Mouse (Mus musculus) heart, embryonic 11.5 days (tissue): ENCODE data around the gene Ush1c. TPM values are rescaled to one million over a fixed set of nuclear protein-coding genes. Genes with fewer than 3 reads are reported as not detected.

Experiments used
- ATAC-seq: fragments of 200-750 bp; cut with Nextera tagmentation; replicated peaks from 2 replicates; pipeline ENCODE4 v1.8.0; 2017; ENCODE audit warnings: moderate library complexity; ENCODE audit not compliant: insufficient number of reproducible peaks, low FRiP score, low TSS enrichment
- H3K27ac ChIP-seq: fragments of 300-500 bp; sonication (generic); 2 replicates; pipeline ENCODE4 v1.5.1; 2014; ENCODE audit warnings: mild to moderate bottlenecking, low read depth, low read length
- H3K27me3 ChIP-seq: fragments of 300-500 bp; sonication (generic); 2 replicates; pipeline ENCODE4 v1.6.1; 2014; ENCODE audit warnings: mild to moderate bottlenecking, low read length, mixed read lengths; ENCODE audit not compliant: control insufficient read depth, insufficient read depth
- H3K36me3 ChIP-seq: fragments of 300-500 bp; sonication (generic); 2 replicates; pipeline ENCODE4 v1.6.1; 2014; ENCODE audit warnings: mild to moderate bottlenecking, low read length, moderate library complexity, mixed read lengths; ENCODE audit not compliant: control insufficient read depth, insufficient read depth
- H3K4me1 ChIP-seq: fragments of 300-500 bp; sonication (generic); 2 replicates; pipeline ENCODE4 v1.6.1; 2014; ENCODE audit warnings: low read length; ENCODE audit not compliant: control insufficient read depth, insufficient read depth
- H3K4me2 ChIP-seq: fragments of 300-500 bp; sonication (generic); 2 replicates; pipeline ENCODE4 v1.6.1; 2014; ENCODE audit warnings: mild to moderate bottlenecking, moderate library complexity
- H3K4me3 ChIP-seq: fragments of 300-500 bp; sonication (generic); 2 replicates; pipeline ENCODE4 v1.5.1; 2014; ENCODE audit warnings: low read depth, low read length
- H3K9ac ChIP-seq: fragments of 300-500 bp; sonication (generic); 2 replicates; pipeline ENCODE4 v1.6.1; 2014; ENCODE audit warnings: mild to moderate bottlenecking, low read depth, low read length, moderate library complexity
- H3K9me3 ChIP-seq: fragments of 300-500 bp; sonication (generic); replicated peaks from 2 replicates; pipeline ENCODE4 v1.6.1; 2016; ENCODE audit warnings: low read length; ENCODE audit not compliant: control insufficient read depth
- WGBS: fragments of 180-500 bp; shearing (Covaris S2); extraction: QIAGEN DNeasy Blood & Tissue Kit; methylation state at CpG from one replicate; pipeline ENCODE4 v1.1.7; 2014; ENCODE audit not compliant: insufficient replicate concordance; 5-methylcytosine and 5-hydroxymethylcytosine counted together
- polyA plus RNA-seq: library from polyadenylated mRNA; unstranded; fragments of >200 nt; fragmentation: Nextera tagmentation; extraction: Ambion mirVana; gene quantifications from 2 replicates; pipeline ENCODE4 v1.2.1, GENCODE M21; 2014

Gene Ush1c
- polyA plus RNA-seq, 1 experiment from 2014 or later: 2.0 TPM

DNA sequence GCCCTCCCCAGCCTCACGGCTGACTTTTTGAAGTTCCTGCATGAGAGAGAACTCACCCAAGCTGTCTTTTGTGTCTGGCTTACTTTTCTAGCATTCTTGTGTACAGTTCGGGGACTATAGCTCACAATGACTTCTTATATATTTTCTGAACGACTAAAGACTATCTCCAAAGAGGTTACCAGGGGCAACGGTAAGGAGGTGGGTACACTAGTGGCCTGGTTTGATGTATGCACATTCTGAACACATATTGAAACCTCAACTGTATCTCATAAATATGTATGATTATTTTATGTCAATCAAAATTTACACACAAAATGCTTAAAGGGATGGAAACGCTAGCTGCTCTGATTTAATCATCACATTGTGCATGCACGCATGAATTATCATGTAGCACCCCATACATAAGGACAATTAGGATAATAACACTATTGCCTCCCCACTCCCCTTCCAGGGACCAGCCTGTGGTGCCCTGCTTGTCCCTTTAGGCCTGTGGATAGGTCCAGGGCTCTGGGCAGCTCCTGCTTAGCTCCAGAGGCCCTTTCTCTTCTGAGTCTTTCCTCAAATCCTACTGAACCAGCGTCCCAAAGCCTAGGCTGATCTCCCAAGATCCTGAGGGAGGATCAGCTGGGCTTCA lies 91.5 kb downstream of the Ush1c start:
- H3K9me3 ChIP-seq: no peaks in the 10 kb centered on the region
- H3K4me2 ChIP-seq: no peak overlapping the region
- no peak overlapping the region for H3K27ac ChIP-seq
- 80% methylated on average over 7 of the region's 7 CpGs for WGBS
- no peaks in the 10 kb centered on the region for H3K36me3 ChIP-seq
- no peak for ATAC-seq
- H3K27me3 ChIP-seq: no peaks in the 10 kb centered on the region
- no peak overlapping the region for H3K9ac ChIP-seq
- no peaks in the 10 kb centered on the region for H3K4me1 ChIP-seq
- no peak overlapping the region for H3K4me3 ChIP-seq

Other genes with a start within 250 kb of the Ush1c start
- gene Abcc6, start 208.2 kb downstream of the Ush1c start, polyA plus RNA-seq: 0.04 TPM in 2 replicates
- gene Nomo1, start 204.8 kb downstream of the Ush1c start, polyA plus RNA-seq: 19.2 and 20.8 TPM in 2 replicates
- gene Kcnj11, start 137.7 kb downstream of the Ush1c start, polyA plus RNA-seq: 5.3 and 5.9 TPM in 2 replicates
- 4.8 and 6.8 TPM in 2 replicates for gene Abcc8, start 58.5 kb downstream of the Ush1c start, polyA plus RNA-seq
- not detected in 2 replicates for gene Otog, start 2.5 kb upstream of the Ush1c start, polyA plus RNA-seq
- gene Myod1, start 138.0 kb upstream of the Ush1c start, polyA plus RNA-seq: 0.87 and 1.5 TPM in 2 replicates
- gene Kcnc1, start 158.0 kb upstream of the Ush1c start, polyA plus RNA-seq: 0.21 and 0.27 TPM in 2 replicates